Comparison of ENCODE assay signal across 13 mouse cellular contexts in genomic region chr2:48223084-48223799, GRCm38 (mm10).
"Had no signal": no experiment of that assay in that cellular context is flagged by ENCODE, and none has a peak within 500 bp of the region (broad histone marks: within the 10 kb centered on the region; RNA-seq: fewer than 3 reads in every experiment).

No protein-coding gene starts in this region.

- H3K9ac ChIP-seq: limb, embryonic 12.5 days; liver, embryonic 13.5 days; liver, postnatal 0 days; neural tube, embryonic 15.5 days had no signal

- H3K4me3 ChIP-seq: limb, embryonic 12.5 days; liver, embryonic 13.5 days; myocyte; neural tube, embryonic 15.5 days had no signal

- H3K36me3 ChIP-seq: limb, embryonic 12.5 days; liver, embryonic 13.5 days; neural tube, embryonic 15.5 days had no signal

- DNase-seq: kidney, adult 11 months; kidney, adult 9 months; kidney, postnatal 4 days; liver; liver, embryonic 13.5 days; liver, postnatal 0 days; midbrain, embryonic 14.5 days; thymus, postnatal 4 days had no signal

- H3K27ac ChIP-seq: kidney, postnatal 0 days; limb, embryonic 12.5 days; liver, embryonic 13.5 days; neural tube, embryonic 15.5 days; stomach, postnatal 0 days had no signal

- H3K4me1 ChIP-seq: limb, embryonic 12.5 days; liver, embryonic 13.5 days; neural tube, embryonic 15.5 days had no signal

- H3K27me3 ChIP-seq: limb, embryonic 12.5 days; liver, embryonic 13.5 days; neural tube, embryonic 15.5 days had no signal

- H3K4me2 ChIP-seq: limb, embryonic 12.5 days; liver, embryonic 13.5 days; neural tube, embryonic 15.5 days had no signal

- ATAC-seq: liver, postnatal 0 days had no signal

- H3K9me3 ChIP-seq: limb, embryonic 12.5 days; liver, embryonic 13.5 days; neural tube, embryonic 15.5 days had no signal
